Mouse (Mus musculus) lung, adult 2 months (tissue): ENCODE measurements at regions not wholly inside any gene's neighbourhood (a gene's known extent, or its start where the extent isn't known, plus 50 kb on each side); places are given as distances from the start of the nearest gene placed in this dataset.

ENCODE experiments used
- DNase-seq: peaks from one replicate; pipeline ENCODE4 v3.0.0; 2022
- H3K4me1 ChIP-seq: fragments of 200-500 bp; 2 replicates; pipeline ENCODE4 v1.6.1; 2011; ENCODE audit warnings: low read length; ENCODE audit not compliant: control insufficient read depth, insufficient read depth
- H3K4me3 ChIP-seq: fragments of 200-500 bp; replicated peaks from 2 replicates; pipeline ENCODE3; 2011; ENCODE audit warnings: low read depth, mild to moderate bottlenecking, control low read depth, low read length; ENCODE audit errors: extremely low read depth
- CTCF ChIP-seq: fragments of 200-500 bp; IDR thresholded peaks from 2 replicates; pipeline ENCODE4 v1.5.1; 2011; ENCODE audit warnings: mild to moderate bottlenecking, low read length, control low read depth; ENCODE audit not compliant: insufficient read depth
- POLR2A ChIP-seq: fragments of 200-500 bp; IDR thresholded peaks from 2 replicates; pipeline ENCODE4 v1.6.1; 2011; ENCODE audit warnings: low read depth, mild to moderate bottlenecking, control low read depth, low read length, borderline replicate concordance; ENCODE audit errors: extremely low read depth
- WGBS: fragments of 180-500 bp; shearing (Covaris S2); methylation state at CpG from one replicate; pipeline ENCODE4 v1.1.7; 2018; 5-methylcytosine and 5-hydroxymethylcytosine counted together

- TF ChIP-seq CTCF (no peak), POLR2A (no peak)
Measured at GRCm38 (mm10) chr7:73886152-73886551, 127.3 kb downstream of the St8sia2 start.

More at GRCm38 (mm10) chr7:73886152-73886551, 127.3 kb downstream of the St8sia2 start:
- no peak for DNase-seq
- Histone ChIP-seq H3K4me3 (no peak overlapping the region), H3K4me1 (no peaks in the 10 kb centered on the region)
- WGBS: 51% methylated on average over 7 of the region's 7 CpGs
